Mouse (Mus musculus) cerebellum, adult 2 months (tissue): ENCODE results near the gene Ckb.

ENCODE experiments used
- CTCF ChIP-seq: fragments of 200-500 bp; IDR thresholded peaks from 2 replicates; pipeline ENCODE4 v1.5.1; 2011; ENCODE audit warnings: low read depth, mild to moderate bottlenecking, control low read depth, low read length, moderate library complexity, borderline replicate concordance; ENCODE audit not compliant: insufficient read depth
- POLR2A ChIP-seq: fragments of 200-500 bp; IDR thresholded peaks from 2 replicates; pipeline ENCODE4 v1.6.1; 2011; ENCODE audit warnings: low read length, control low read depth, borderline replicate concordance; ENCODE audit not compliant: insufficient read depth

DNA sequence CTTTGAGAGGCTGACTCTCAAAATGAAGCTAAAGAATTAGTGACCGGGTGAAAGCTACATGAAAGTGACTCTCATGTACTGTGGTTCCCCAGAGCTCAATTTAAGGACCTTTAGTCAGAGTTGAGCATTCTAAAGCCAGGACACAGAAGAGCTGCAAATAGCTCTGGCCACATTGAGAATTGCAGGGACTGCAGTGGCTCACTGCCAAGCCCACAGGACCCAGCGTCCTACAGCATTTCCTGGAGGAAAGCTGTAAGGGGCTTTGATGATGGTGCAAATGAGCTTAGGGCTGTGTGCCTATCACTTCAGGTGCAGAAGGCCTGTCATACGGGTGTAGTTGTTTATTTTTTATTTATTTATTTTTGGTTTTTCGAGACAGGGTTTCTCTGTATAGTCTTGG is 36.0 kb upstream of the Ckb start:
- no peak for TF ChIP-seq POLR2A
- TF ChIP-seq CTCF = no peak
